Mouse (Mus musculus): ENCODE results near the gene Ubash3a. TPM values are rescaled to one million over a fixed set of nuclear protein-coding genes. Genes with fewer than 3 reads are reported as not detected.
A peak's percentile ranks its signal among the peaks of the same experiment; 100 is the strongest.
"Not testable (repeated sequence)": the region's sequence is repeated elsewhere in the genome, so short reads cannot be mapped to it uniquely, and the experiment has no call there.

The Ubash3a gene
- polyA plus RNA-seq, 1 experiment from 2014 or later: 0.34 TPM

DNA sequence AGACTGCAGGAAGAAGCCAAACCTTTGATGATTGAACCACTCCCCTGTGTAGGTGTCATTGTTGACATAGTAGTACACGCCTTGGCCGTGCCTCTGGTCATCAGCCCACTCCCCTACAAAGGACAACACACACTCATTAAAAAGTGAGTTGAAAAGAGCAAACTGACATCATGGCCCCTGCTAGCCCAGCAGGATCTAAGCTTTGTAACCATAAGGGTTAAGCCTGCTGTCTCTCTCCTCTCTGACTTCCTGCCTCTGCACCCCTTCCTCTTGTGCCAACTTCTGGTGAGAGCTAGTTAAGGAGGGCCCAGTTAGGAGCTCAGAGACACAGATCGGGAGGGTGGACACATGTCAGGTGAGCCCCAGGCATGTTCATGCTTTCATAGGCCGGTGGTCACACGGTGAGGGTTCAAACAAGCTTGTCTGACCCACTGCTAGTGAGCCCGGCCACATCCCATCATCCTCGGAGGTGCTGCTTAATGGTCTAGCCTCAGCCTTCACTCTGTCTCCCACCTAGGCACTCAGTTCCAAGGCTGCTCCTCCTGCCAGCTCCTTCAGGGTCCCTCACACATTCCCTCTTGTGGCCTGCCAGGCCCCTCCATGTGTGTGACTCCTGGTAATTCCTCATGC, 58.8 kb downstream of the Ubash3a start:
- H3K36me3 ChIP-seq (replicated peaks): no peaks in the 10 kb centered on the region
- WGBS: 84% methylated on average over 7 of the region's 7 CpGs
- H3K27me3 ChIP-seq (replicated peaks; ENCODE audit: low read depth, poor library complexity, severe bottlenecking): no peaks in the 10 kb centered on the region
- peaks cover 23% of the 10 kb centered on the region for H3K4me1 ChIP-seq
- no peak overlapping the region for H3K27ac ChIP-seq (replicated peaks)
- no peaks in the 10 kb centered on the region for H3K9me3 ChIP-seq
- no peak for DNase-seq (ENCODE audit: low spot score)
- H3K4me3 ChIP-seq: no peak overlapping the region

DNA sequence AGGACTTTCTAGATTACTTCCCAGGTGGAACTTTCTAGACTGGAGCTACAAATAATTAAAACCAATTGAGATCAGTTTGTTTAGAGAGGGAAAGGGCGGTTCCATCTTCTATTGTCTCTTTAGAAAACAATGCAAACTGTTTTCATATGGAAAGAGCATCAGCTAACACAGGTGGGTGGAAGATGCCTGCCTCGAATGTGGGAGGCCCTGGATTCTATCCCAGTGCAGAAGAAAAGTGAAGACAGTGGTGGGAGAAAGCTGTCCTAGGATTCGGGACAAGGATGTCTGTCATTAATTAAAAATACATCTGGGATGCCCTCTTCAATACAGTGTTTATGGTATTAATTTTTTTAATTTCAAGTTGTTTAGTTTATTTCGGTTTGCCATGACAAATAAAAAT, 59.5 kb downstream of the Ubash3a start:
- H3K9me3 ChIP-seq: no peaks in the 10 kb centered on the region
- H3K4me3 ChIP-seq: no peak overlapping the region
- no peaks in the 10 kb centered on the region for H3K27me3 ChIP-seq (replicated peaks; ENCODE audit: low read depth, poor library complexity, severe bottlenecking)
- no peaks in the 10 kb centered on the region for H3K36me3 ChIP-seq (replicated peaks)
- DNase-seq (ENCODE audit: low spot score): no peak
- WGBS: 72% methylated on average over 4 of the region's 4 CpGs
- no peak overlapping the region for H3K27ac ChIP-seq (replicated peaks)
- peaks cover 23% of the 10 kb centered on the region for H3K4me1 ChIP-seq

- Histone ChIP-seq H3K27me3 (replicated peaks; ENCODE audit: low read depth, poor library complexity, severe bottlenecking) (no peaks in the 10 kb centered on the region), H3K27ac (replicated peaks) (no peak overlapping the region), H3K36me3 (replicated peaks) (no peaks in the 10 kb centered on the region), H3K4me1 (peaks cover 23% of the 10 kb centered on the region), H3K9me3 (no peaks in the 10 kb centered on the region), H3K4me3 (no peak overlapping the region)
- no peak for DNase-seq (ENCODE audit: low spot score)
- WGBS: 78% methylated on average over 6 of the region's 6 CpGs
Observed at GRCm38 (mm10) chr17:31267603-31268002, 59.9 kb downstream of the Ubash3a start.

- Histone ChIP-seq H3K36me3 (replicated peaks) (no peaks in the 10 kb centered on the region), H3K27me3 (replicated peaks; ENCODE audit: low read depth, poor library complexity, severe bottlenecking) (no peaks in the 10 kb centered on the region), H3K9me3 (no peaks in the 10 kb centered on the region), H3K4me3 (no peak overlapping the region), H3K27ac (replicated peaks) (no peak overlapping the region), H3K4me1 (peaks cover 20% of the 10 kb centered on the region)
- WGBS: 82% methylated on average over 1 of the region's 1 CpGs
- DNase-seq (ENCODE audit: low spot score): no peak
Observed at GRCm38 (mm10) chr17:31268016-31268415, 60.3 kb downstream of the Ubash3a start.

DNA sequence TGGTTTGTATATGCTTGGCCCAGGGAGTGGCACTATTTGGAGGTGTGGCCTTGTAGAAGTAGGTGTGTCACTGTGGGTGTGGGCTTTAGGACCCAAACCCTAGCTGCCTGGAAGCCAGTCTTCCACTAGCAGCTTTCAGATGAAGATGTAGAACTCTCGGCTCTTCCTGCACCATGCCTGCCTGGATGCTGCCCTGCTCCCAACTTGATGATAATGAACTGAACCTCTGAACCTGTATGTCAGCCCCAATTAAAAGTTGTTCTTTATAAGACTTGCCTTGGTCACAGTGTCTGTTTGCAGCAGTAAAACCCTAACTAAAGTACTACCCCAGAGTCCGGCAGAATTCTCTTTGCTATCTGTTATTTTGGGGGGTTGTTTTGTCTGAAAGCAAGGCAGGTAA, 62.1 kb downstream of the Ubash3a start:
- Histone ChIP-seq H3K36me3 (replicated peaks) (no peaks in the 10 kb centered on the region), H3K9me3 (no peaks in the 10 kb centered on the region), H3K27me3 (replicated peaks; ENCODE audit: low read depth, poor library complexity, severe bottlenecking) (no peaks in the 10 kb centered on the region), H3K4me1 (peaks cover 14% of the 10 kb centered on the region), H3K27ac (replicated peaks) (no peak overlapping the region), H3K4me3 (no peak overlapping the region)
- 87% methylated on average over 2 of the region's 2 CpGs for WGBS
- no peak for DNase-seq (ENCODE audit: low spot score)

GRCm38 (mm10) chr17:31270246-31270645, 62.6 kb downstream of the Ubash3a start:
- Histone ChIP-seq H3K27me3 (replicated peaks; ENCODE audit: low read depth, poor library complexity, severe bottlenecking) (no peaks in the 10 kb centered on the region), H3K36me3 (replicated peaks) (no peaks in the 10 kb centered on the region), H3K4me3 (no peak overlapping the region), H3K27ac (replicated peaks) (no peak overlapping the region), H3K9me3 (no peaks in the 10 kb centered on the region), H3K4me1 (peaks cover 9% of the 10 kb centered on the region)
- 89% methylated on average over 4 of the region's 4 CpGs for WGBS
- DNase-seq (ENCODE audit: low spot score): no peak

GRCm38 (mm10) chr17:31270736-31271135, 63.1 kb downstream of the Ubash3a start:
- DNase-seq (ENCODE audit: low spot score); H3K4me3 ChIP-seq; H3K9me3 ChIP-seq; H3K4me1 ChIP-seq; H3K27ac ChIP-seq (replicated peaks); H3K36me3 ChIP-seq (replicated peaks); H3K27me3 ChIP-seq (replicated peaks; ENCODE audit: low read depth, poor library complexity, severe bottlenecking): not testable (repeated sequence)
- 88% methylated on average over 8 of the region's 8 CpGs for WGBS

DNA sequence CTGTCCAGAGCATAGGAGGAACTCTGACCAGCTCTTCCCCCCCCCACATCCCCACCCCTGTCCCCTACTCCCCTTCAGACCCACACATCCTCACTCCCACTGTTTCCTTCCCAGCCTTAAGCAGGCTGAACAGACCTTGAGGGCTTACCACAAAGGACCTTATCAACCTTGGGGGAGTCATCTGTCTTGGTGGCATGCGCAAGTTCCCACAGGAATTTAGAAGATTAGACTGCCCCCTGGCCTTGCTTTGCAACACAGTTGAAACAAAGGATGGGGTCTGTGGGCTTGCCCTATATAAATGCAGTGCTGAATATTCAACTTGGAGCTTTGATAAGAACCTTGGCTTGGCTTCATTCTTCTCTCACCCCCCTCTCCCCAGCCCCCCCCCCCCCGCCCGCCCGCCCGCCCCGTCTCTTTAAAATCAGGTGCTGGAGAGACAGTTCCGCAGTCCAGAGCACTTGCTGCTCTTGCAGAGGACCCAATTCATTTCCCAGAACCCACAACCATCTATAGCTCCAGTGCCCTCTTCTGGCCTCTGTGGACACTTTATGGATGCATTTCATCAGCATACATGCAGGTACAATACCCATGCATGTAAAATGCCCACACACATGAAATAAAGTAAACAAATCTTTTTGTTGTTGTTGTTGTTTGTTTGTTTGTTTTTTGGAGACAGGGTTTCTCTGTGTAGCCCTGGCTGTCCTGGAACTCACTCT, 63.6 kb downstream of the Ubash3a start:
- whole genome bisulfite sequencing: 48% methylated on average over 7 of the region's 7 CpGs
- Histone ChIP-seq H3K27ac (replicated peaks) (no peak overlapping the region), H3K9me3 (no peaks in the 10 kb centered on the region), H3K4me3 (no peak overlapping the region), H3K27me3 (replicated peaks; ENCODE audit: low read depth, poor library complexity, severe bottlenecking) (peaks cover 6% of the 10 kb centered on the region; the same call in 1 of the 2 replicates), H3K36me3 (replicated peaks) (no peaks in the 10 kb centered on the region), H3K4me1 (peaks cover 4% of the 10 kb centered on the region)
- no peak for DNase-seq (ENCODE audit: low spot score)

DNA sequence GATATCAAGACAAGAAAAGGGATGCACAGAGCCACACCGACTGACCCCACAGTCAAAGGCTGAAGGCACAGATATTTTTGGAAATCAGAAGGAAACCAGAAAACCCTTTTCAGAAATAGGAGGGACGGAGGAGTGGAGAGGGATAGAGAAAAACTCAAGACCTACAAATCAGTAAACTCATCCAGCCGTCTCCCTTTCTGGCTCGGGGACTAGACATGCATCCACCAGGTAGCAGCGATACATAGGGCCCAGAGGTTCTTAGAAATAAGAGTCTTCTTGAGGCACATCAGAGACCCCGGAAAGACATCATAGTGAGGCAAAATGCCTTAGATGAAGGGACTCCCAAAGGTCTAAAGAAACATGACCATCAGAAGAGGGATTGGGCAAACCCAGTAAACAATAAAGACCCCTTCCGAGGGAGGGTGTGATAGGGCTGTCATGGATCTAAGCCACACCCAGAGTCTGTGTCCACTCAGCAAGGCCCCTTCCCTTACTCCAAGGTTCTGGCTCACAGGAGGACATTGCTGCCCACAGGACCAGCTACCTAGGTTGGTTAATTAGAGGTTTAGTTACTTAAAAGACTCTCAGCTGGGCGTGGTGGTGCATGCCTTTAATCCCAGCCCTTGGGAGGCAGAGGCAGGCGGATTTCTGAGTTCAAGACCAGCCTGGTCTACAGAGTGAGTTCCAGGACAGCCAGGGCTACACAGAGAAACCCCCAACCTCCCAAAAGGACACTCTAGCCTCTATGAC, 64.9 kb downstream of the Ubash3a start:
- Histone ChIP-seq H3K27ac (replicated peaks) (no peak overlapping the region), H3K4me3 (no peak overlapping the region), H3K9me3 (no peaks in the 10 kb centered on the region), H3K36me3 (replicated peaks) (no peaks in the 10 kb centered on the region), H3K4me1 (peaks cover 17% of the 10 kb centered on the region), H3K27me3 (replicated peaks; ENCODE audit: low read depth, poor library complexity, severe bottlenecking) (peaks cover 11% of the 10 kb centered on the region)
- DNase-seq (ENCODE audit: low spot score): no peak
- WGBS: 87% methylated on average over 9 of the region's 9 CpGs

DNA sequence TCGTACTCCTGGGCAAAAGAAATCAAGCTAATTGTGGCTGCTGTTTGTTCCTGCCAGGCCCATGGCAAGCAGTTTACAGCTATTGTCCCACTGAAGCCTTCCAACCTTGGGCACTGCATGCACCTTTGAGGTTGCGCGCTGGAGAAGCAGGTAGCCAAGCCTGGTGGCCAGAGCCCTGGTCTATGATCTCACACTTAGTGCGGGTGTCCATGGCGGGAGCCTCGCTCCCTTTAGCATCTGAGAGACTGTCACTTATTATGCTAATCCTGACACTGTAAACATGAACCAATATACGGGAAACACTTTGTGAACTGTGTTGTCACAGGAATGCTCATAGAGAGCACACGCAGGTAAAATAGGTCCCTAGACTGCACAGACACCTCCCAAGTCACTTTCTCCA, 66.0 kb downstream of the Ubash3a start:
- Histone ChIP-seq H3K36me3 (replicated peaks) (no peaks in the 10 kb centered on the region), H3K4me3 (no peak overlapping the region), H3K4me1 (peaks cover 22% of the 10 kb centered on the region), H3K27ac (replicated peaks) (no peak overlapping the region), H3K27me3 (replicated peaks; ENCODE audit: low read depth, poor library complexity, severe bottlenecking) (peaks cover 11% of the 10 kb centered on the region), H3K9me3 (no peaks in the 10 kb centered on the region)
- DNase-seq (ENCODE audit: low spot score): no peak
- 88% methylated on average over 8 of the region's 8 CpGs for WGBS

- H3K4me1 ChIP-seq: peaks cover 22% of the 10 kb centered on the region
- H3K36me3 ChIP-seq (replicated peaks): no peaks in the 10 kb centered on the region
- no peaks in the 10 kb centered on the region for H3K9me3 ChIP-seq
- peaks cover 11% of the 10 kb centered on the region for H3K27me3 ChIP-seq (replicated peaks; ENCODE audit: low read depth, poor library complexity, severe bottlenecking)
- 72% methylated on average over 6 of the region's 6 CpGs for WGBS
- H3K4me3 ChIP-seq: no peak overlapping the region
- H3K27ac ChIP-seq (replicated peaks): no peak overlapping the region
- no peak for DNase-seq (ENCODE audit: low spot score)
Observed at GRCm38 (mm10) chr17:31275181-31275580, 67.5 kb downstream of the Ubash3a start.

DNA sequence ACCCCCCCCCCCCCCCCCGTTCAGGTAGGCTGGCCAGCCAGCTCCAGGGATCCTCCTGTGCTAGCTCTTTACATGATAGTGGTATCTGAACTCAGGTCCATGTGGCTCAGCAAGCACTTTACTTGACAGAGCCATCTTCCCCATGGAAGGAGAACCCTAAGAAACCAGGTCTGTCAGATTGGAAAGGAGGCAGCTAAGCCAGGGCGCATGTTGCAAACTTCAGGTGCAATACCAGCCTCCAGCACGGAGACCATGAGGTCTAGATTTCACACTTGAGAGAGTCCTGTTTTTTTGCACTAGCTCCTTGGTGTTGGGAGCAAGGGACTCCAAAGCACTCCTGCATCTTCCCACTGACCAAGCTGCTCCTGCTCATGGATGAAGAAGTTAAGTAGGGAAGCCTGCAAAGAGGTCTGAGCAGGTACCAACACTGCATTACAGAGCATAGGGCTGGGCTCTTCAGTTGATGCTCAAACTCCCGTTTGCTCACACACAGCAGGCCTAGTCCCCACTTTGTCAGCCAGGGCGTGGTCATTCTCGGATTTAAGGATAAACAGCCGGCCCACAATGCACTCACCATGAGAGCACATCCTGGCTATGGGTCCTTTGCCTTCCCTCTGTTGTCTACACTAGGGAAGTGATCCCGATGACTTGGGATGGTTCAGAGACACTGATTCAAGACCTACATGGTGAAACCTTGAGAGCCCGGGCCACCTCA, 68.7 kb downstream of the Ubash3a start:
- Histone ChIP-seq H3K27ac (replicated peaks) (0 out of 2 replicates have a peak overlapping the region, but pooled peaks have one; percentile 37), H3K4me3 (peak overlapping the region; percentile 70), H3K27me3 (replicated peaks; ENCODE audit: low read depth, poor library complexity, severe bottlenecking) (peaks cover 11% of the 10 kb centered on the region), H3K4me1 (peaks cover 19% of the 10 kb centered on the region), H3K9me3 (no peaks in the 10 kb centered on the region), H3K36me3 (replicated peaks) (no peaks in the 10 kb centered on the region)
- no peak for DNase-seq (ENCODE audit: low spot score)
- 24% methylated on average over 9 of the region's 9 CpGs for WGBS

Data from embryonic facial prominence, embryonic 10.5 days (tissue).